Mouse (Mus musculus) intestine, embryonic 14.5 days (tissue): Measurements from ENCODE around the gene Gm10721. TPM values are rescaled to one million over a fixed set of nuclear protein-coding genes. Genes with fewer than 3 reads are reported as not detected.
A peak's percentile ranks its signal among the peaks of the same experiment; 100 is the strongest.
"Not testable (repeated sequence)": the region's sequence is repeated elsewhere in the genome, so short reads cannot be mapped to it uniquely, and the experiment has no call there.

Experiments used
- ATAC-seq: fragments of 200-750 bp; cut with Nextera tagmentation; replicated peaks from 2 replicates; pipeline ENCODE4 v1.8.0; 2017; ENCODE audit warnings: low read depth, moderate number of reproducible peaks, moderate TSS enrichment, moderate library complexity; ENCODE audit not compliant: low FRiP score, low TSS enrichment
- DNase-seq: peaks from one replicate; pipeline ENCODE4 v3.0.0-alpha.2; 2018; ENCODE audit warnings: low spot score
- H3K27ac ChIP-seq: fragments of 300-500 bp; sonication (generic); 2 replicates; pipeline ENCODE4 v1.5.1; 2014; ENCODE audit warnings: low read depth, mild to moderate bottlenecking, control low read depth
- H3K27me3 ChIP-seq: fragments of 300-500 bp; sonication (generic); replicated peaks from 2 replicates; pipeline ENCODE4 v1.6.1; 2014; ENCODE audit warnings: low read length, control low read depth; ENCODE audit not compliant: control insufficient read depth, insufficient read depth
- H3K36me3 ChIP-seq: fragments of 300-500 bp; sonication (generic); 2 replicates; pipeline ENCODE4 v1.6.1; 2014; ENCODE audit warnings: low read length, control low read depth; ENCODE audit not compliant: control insufficient read depth, insufficient read depth
- H3K4me1 ChIP-seq: fragments of 300-500 bp; sonication (generic); replicated peaks from 2 replicates; pipeline ENCODE4 v1.6.1; 2014; ENCODE audit warnings: low read length, control low read depth, mixed read lengths; ENCODE audit not compliant: control insufficient read depth, insufficient read depth
- H3K4me2 ChIP-seq: fragments of 300-500 bp; sonication (generic); 2 replicates; pipeline ENCODE4 v1.6.1; 2014; ENCODE audit warnings: low read length
- H3K4me3 ChIP-seq: fragments of 300-500 bp; sonication (generic); 2 replicates; pipeline ENCODE4 v1.5.1; 2014; ENCODE audit warnings: low read depth, low read length, control low read depth, mixed read lengths
- H3K9ac ChIP-seq: fragments of 300-500 bp; sonication (generic); 2 replicates; pipeline ENCODE4 v1.6.1; 2014; ENCODE audit warnings: mild to moderate bottlenecking, low read length
- H3K9me3 ChIP-seq: fragments of 300-500 bp; sonication (generic); 2 replicates; pipeline ENCODE4 v1.6.1; 2016; ENCODE audit warnings: low read length, control low read depth; ENCODE audit not compliant: control insufficient read depth
- WGBS: fragments of 180-500 bp; shearing (Covaris S2); extraction: QIAGEN DNeasy Blood & Tissue Kit; methylation state at CpG from one replicate; pipeline ENCODE4 v1.1.7; 2014; 5-methylcytosine and 5-hydroxymethylcytosine counted together
- microRNA-seq: library from miRNA; unstranded; fragments of <30 nt; microRNA quantifications from one replicate; pipeline ENCODE4, GENCODE M21; 2016
- polyA plus RNA-seq: library from polyadenylated mRNA; unstranded; fragments of >200 nt; fragmentation: Nextera tagmentation; extraction: Ambion mirVana; gene quantifications from 2 replicates; pipeline ENCODE4 v1.2.1, GENCODE M21; 2014

Gene Gm10721
- polyA plus RNA-seq, 1 experiment from 2014 or later: not detected

DNA sequence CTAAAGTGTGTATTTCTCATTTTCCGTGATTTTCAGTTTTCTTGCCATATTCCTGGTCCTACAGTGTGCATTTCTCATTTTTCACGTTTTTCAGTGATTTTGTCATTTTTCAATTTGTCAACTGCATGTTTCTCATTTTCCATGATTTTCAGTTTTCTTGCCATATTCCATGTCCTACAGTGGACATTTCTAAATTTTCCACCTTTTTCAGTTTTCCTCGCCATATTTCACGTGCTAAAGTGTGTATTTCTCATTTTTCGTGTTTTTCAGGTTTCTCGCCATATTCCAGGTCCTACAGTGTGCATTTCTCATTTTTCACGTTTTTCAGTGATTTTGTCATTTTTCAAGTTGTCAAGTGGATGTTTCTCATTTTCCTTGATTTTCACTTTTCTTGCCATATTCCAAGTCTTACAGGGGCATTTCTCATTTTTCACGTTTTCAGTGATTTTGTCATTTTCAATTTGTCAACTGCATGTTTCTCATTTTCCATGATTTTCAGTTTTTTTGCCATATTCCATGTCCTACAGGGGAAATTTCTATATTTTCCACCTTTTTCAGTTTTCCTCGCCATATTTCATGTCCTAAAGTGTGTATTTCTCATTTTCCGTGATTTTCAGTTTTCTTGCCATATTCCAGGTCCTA lies 17.9 kb downstream of the Gm10721 start:
- H3K27ac ChIP-seq, H3K9ac ChIP-seq, H3K4me3 ChIP-seq, ATAC-seq, H3K36me3 ChIP-seq, H3K4me2 ChIP-seq, H3K27me3 ChIP-seq, H3K4me1 ChIP-seq, H3K9me3 ChIP-seq: not testable (repeated sequence)
- 63% methylated on average over 2 of the region's 10 CpGs for WGBS
- DNase-seq: peak; percentile 89

DNA sequence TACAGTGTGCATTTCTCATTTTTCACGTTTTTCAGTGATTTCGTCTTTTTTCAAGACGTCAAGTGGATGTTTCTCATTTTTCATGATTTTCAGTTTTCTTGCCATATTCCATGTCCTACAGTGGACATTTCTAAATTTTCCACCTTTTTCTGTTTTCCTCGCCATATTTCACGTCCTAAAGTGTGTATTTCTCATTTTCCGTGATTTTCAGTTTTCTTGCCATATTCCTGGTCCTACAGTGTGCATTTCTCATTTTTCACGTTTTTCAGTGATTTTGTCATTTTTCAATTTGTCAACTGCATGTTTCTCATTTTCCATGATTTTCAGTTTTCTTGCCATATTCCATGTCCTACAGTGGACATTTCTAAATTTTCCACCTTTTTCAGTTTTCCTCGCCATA lies 21.4 kb downstream of the Gm10721 start, which contains the start of gene Gm17535:
TSS of gene Gm17535 (plus strand) at position 301 of the 400 bp plus-strand sequence.
- DNase-seq, H3K27ac ChIP-seq, H3K9me3 ChIP-seq, H3K36me3 ChIP-seq, H3K4me1 ChIP-seq, H3K9ac ChIP-seq, H3K27me3 ChIP-seq, H3K4me2 ChIP-seq, H3K4me3 ChIP-seq, ATAC-seq: not testable (repeated sequence)
- WGBS: no CpG with 5 or more reads among the region's 8 CpGs

- not testable (repeated sequence) for ATAC-seq, H3K4me1 ChIP-seq, H3K27me3 ChIP-seq, DNase-seq, H3K9me3 ChIP-seq, H3K36me3 ChIP-seq, H3K9ac ChIP-seq, H3K27ac ChIP-seq, H3K4me3 ChIP-seq, H3K4me2 ChIP-seq
- 74% methylated on average over 6 of the region's 8 CpGs for WGBS
These were observed 23.6 kb downstream of the Gm10721 start, which contains the start of gene Gm10715 for GRCm38 (mm10) chr9:3036577-3036976. Gene Gm10715, plus strand, starts transcription at chr9:3036877.

DNA sequence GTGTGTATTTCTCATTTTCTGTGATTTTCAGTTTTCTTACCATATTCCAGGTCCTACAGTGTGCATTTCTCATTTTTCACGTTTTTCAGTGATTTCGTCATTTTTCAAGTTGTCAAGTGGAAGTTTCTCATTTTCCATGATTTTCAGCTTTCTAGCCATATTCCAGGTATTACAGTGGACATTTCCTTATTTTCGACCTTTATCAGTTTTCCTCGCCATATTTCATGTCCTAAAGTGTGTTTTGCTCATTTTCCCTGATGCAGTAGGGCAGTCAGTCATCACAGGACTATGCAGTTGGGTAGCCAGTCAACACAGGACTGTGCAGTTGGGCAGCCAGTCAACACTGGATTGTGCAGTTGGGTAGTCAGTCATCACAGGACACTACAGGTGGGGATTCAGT lies 25.2 kb downstream of the Gm10721 start:
- H3K27ac ChIP-seq, H3K9me3 ChIP-seq, DNase-seq, H3K27me3 ChIP-seq, H3K9ac ChIP-seq, ATAC-seq, H3K4me2 ChIP-seq, H3K4me3 ChIP-seq, H3K4me1 ChIP-seq, H3K36me3 ChIP-seq: not testable (repeated sequence)
- 60% methylated on average over 4 of the region's 4 CpGs for WGBS

Small RNAs within 50 kb of the gene (microRNA-seq; reads per million reads assigned to microRNA genes)
- not detected for gene Mir101c

Other genes starting within 250 kb of the Gm10721 start
- gene Gm10722, start 12.2 kb upstream of the Gm10721 start, polyA plus RNA-seq: not detected in 2 replicates
- gene Gm11168, start 9.8 kb upstream of the Gm10721 start, polyA plus RNA-seq: not detected in 2 replicates
- gene Gm10720, start 2.5 kb downstream of the Gm10721 start, polyA plus RNA-seq: not detected in 2 replicates
- gene Gm10719, start 4.3 kb downstream of the Gm10721 start, polyA plus RNA-seq: not detected in 2 replicates
- gene Gm10718, start 10.4 kb downstream of the Gm10721 start, polyA plus RNA-seq: 0.32 and 0.81 TPM in 2 replicates
- not detected in 2 replicates for gene Gm10717, start 12.3 kb downstream of the Gm10721 start, polyA plus RNA-seq
- not detected in 2 replicates for gene Gm17535, start 21.5 kb downstream of the Gm10721 start, polyA plus RNA-seq
- gene Gm10715, start 23.7 kb downstream of the Gm10721 start, polyA plus RNA-seq: not detected in 2 replicates